Mouse (Mus musculus) CH12.LX (cell line): ENCODE results near the gene Ryk. TPM values are rescaled to one million over a fixed set of nuclear protein-coding genes. Genes with fewer than 3 reads are reported as not detected.
A peak's percentile ranks its signal among the peaks of the same experiment; 100 is the strongest.

Experiments used
- DNase-seq: peaks from one replicate; pipeline ENCODE4 v3.0.0-alpha.2; 2013; ENCODE audit errors: extremely low read depth
- H3K27ac ChIP-seq: 2 replicates; pipeline ENCODE4 v1.5.1; 2012; ENCODE audit warnings: low read depth, mild to moderate bottlenecking, control low read depth, moderate library complexity; ENCODE audit not compliant: insufficient read depth
- H3K27me3 ChIP-seq: replicated peaks from 2 replicates; pipeline ENCODE3; 2012; ENCODE audit warnings: inconsistent platforms
- H3K36me3 ChIP-seq, 2 experiments: replicated peaks in 1 of 2; 2 replicates each; pipeline versions ENCODE3 to v1.6.1; 2012; ENCODE audit warnings: inconsistent platforms in 1 of 2, low read length in 1 of 2, mild to moderate bottlenecking in 1 of 2, mixed read lengths in 1 of 2, moderate library complexity in 1 of 2; ENCODE audit not compliant: control insufficient read depth in 1 of 2, insufficient read depth in 1 of 2
- H3K4me1 ChIP-seq, 2 experiments: 2 replicates each; pipeline ENCODE4 v1.6.1; 2012; ENCODE audit warnings: inconsistent platforms in 1 of 2, moderate library complexity in 1 of 2; ENCODE audit not compliant: insufficient read depth in 2 of 2, control insufficient read depth in 1 of 2
- H3K4me2 ChIP-seq: 2 replicates; pipeline ENCODE4 v1.6.1; 2012; ENCODE audit warnings: low read depth, mild to moderate bottlenecking, control low read depth; ENCODE audit not compliant: poor library complexity, insufficient read depth, severe bottlenecking
- H3K4me3 ChIP-seq, 3 experiments: fragments of 150-350 bp in 1 of 3; sonication (generic) in 1 of 3; replicated peaks in 1 of 3; 2 replicates each; pipeline versions ENCODE3 to v1.5.1; 2011 to 2012; ENCODE audit warnings: low read depth in 2 of 3, low read length in 2 of 3, mild to moderate bottlenecking in 2 of 3, moderate library complexity in 2 of 3, control low read depth in 1 of 3, improper control_type of control experiment in 1 of 3, inconsistent platforms in 1 of 3, mixed read lengths in 1 of 3; ENCODE audit not compliant: poor library complexity in 1 of 3
- H3K79me2 ChIP-seq: replicated peaks from 2 replicates; pipeline ENCODE4 v1.6.1; 2012; ENCODE audit warnings: mild to moderate bottlenecking, moderate library complexity; ENCODE audit not compliant: control insufficient read depth, poor library complexity, insufficient read depth, severe bottlenecking; ENCODE audit errors: extremely low read depth
- H3K9ac ChIP-seq: 2 replicates; pipeline ENCODE4 v1.6.1; 2012; ENCODE audit warnings: low read depth, mild to moderate bottlenecking, control low read depth, moderate library complexity; ENCODE audit not compliant: insufficient read depth
- H3K9me3 ChIP-seq: replicated peaks from 2 replicates; pipeline ENCODE3; 2012; ENCODE audit warnings: low read length, inconsistent platforms, mixed read lengths
- CHD1 ChIP-seq: IDR thresholded peaks from 2 replicates; pipeline ENCODE4 v1.6.1; 2012; ENCODE audit warnings: low read depth, low read length, improper control_type of control experiment, inconsistent platforms
- CHD2 ChIP-seq: IDR thresholded peaks from 2 replicates; pipeline ENCODE4 v1.6.1; 2011; ENCODE audit warnings: low read length, improper control_type of control experiment
- CTCF ChIP-seq, 2 experiments: IDR thresholded peaks in 1 of 2; conservative IDR thresholded peaks in 1 of 2; 2 replicates each; pipeline ENCODE4 v1.5.1; 2011 to 2012; ENCODE audit warnings: low read depth in 2 of 2, low read length in 2 of 2, improper control_type of control experiment in 1 of 2, inconsistent platforms in 1 of 2, mild to moderate bottlenecking in 1 of 2, moderate library complexity in 1 of 2
- ELF1 ChIP-seq: IDR thresholded peaks from 2 replicates; pipeline ENCODE4 v1.6.1; 2014; ENCODE audit warnings: low read depth, mild to moderate bottlenecking, inconsistent platforms, low read length, improper control_type of control experiment
- GABPA ChIP-seq: IDR thresholded peaks from 2 replicates; pipeline ENCODE4 v1.6.1; 2012; ENCODE audit warnings: low read depth, low read length, improper control_type of control experiment, inconsistent platforms; ENCODE audit not compliant: insufficient replicate concordance
- IRF4 ChIP-seq: IDR thresholded peaks from 2 replicates; pipeline ENCODE4 v1.6.1; 2014; ENCODE audit warnings: low read depth, mild to moderate bottlenecking, inconsistent platforms, low read length, improper control_type of control experiment
- JUND ChIP-seq: conservative IDR thresholded peaks from 2 replicates; pipeline ENCODE4 v1.6.1; 2011; ENCODE audit warnings: low read depth, low read length, improper control_type of control experiment
- KAT2A ChIP-seq: IDR thresholded peaks from 2 replicates; pipeline ENCODE4 v1.6.1; 2012; ENCODE audit warnings: low read length, improper control_type of control experiment, inconsistent platforms; ENCODE audit not compliant: insufficient replicate concordance
- MAX ChIP-seq: IDR thresholded peaks from 2 replicates; pipeline ENCODE4 v1.6.1; 2011; ENCODE audit warnings: low read length, improper control_type of control experiment
- MAZ ChIP-seq: IDR thresholded peaks from 2 replicates; pipeline ENCODE4 v1.6.1; 2012; ENCODE audit warnings: low read depth, mild to moderate bottlenecking, inconsistent platforms, low read length, improper control_type of control experiment, moderate library complexity
- MEF2A ChIP-seq: IDR thresholded peaks from 2 replicates; pipeline ENCODE4 v1.6.1; 2014; ENCODE audit warnings: low read depth, mild to moderate bottlenecking, inconsistent platforms, low read length, improper control_type of control experiment, borderline replicate concordance
- NELFE ChIP-seq: IDR thresholded peaks from 2 replicates; pipeline ENCODE4 v1.6.1; 2011; ENCODE audit warnings: low read depth, low read length, improper control_type of control experiment
- PAX5 ChIP-seq: IDR thresholded peaks from 2 replicates; pipeline ENCODE4 v1.6.1; 2012; ENCODE audit warnings: low read length, inconsistent platforms, mixed read lengths
- RAD21 ChIP-seq: IDR thresholded peaks from 2 replicates; pipeline ENCODE4 v1.6.1; 2011; ENCODE audit warnings: low read depth, mild to moderate bottlenecking, low read length, improper control_type of control experiment, moderate library complexity
- USF1 ChIP-seq: IDR thresholded peaks from 2 replicates; pipeline ENCODE4 v1.6.1; 2014; ENCODE audit warnings: low read depth, mild to moderate bottlenecking, inconsistent platforms, low read length, improper control_type of control experiment
- USF2 ChIP-seq: conservative IDR thresholded peaks from 2 replicates; pipeline ENCODE4 v1.6.1; 2011; ENCODE audit warnings: low read depth, low read length, improper control_type of control experiment
- ZNF384 ChIP-seq: IDR thresholded peaks from 2 replicates; pipeline ENCODE4 v1.6.1; 2012; ENCODE audit warnings: low read depth, low read length, improper control_type of control experiment, inconsistent platforms
- dilution Hi-C: fragments of 300-500 bp; cut with MboI; formaldehyde crosslinking; loops from 2 replicates; pipeline ENCODE4 v1.14.3; 2020; ENCODE audit warnings: low sequenced_read_pairs; ENCODE audit not compliant: extremely low pct_unique_long_range_greater_than_20kb, extremely low pct_ligation_motif_present
- in situ Hi-C: fragments of 300-500 bp; cut with MboI; formaldehyde crosslinking; loops from 3 replicates; pipeline ENCODE4 v1.14.3; 2019; ENCODE audit warnings: low sequenced_read_pairs, low pct_ligation_motif_present, low pct_unique_long_range_greater_than_20kb, mixed read lengths
- polyA plus RNA-seq: library from polyadenylated mRNA; unstranded; fragments of >175 nt; gene quantifications from 2 replicates; pipeline ENCODE4 v1.2.1, GENCODE M21; 2012; ENCODE audit warnings: low read depth; ENCODE audit not compliant: insufficient read length
- total RNA-seq, 2 experiments: library from RNA; depleted of rRNA; stranded (reverse); fragments of 300-350 nt in 1 of 2; fragments of >200 nt in 1 of 2; gene quantifications; 2 replicates each; pipeline ENCODE4 v1.2.3; 2012 to 2014

The Ryk gene
- total and polyA plus RNA-seq, 3 experiments, result 12.8 to 27.2 (median 21.4) TPM

- Histone ChIP-seq H3K36me3 (no peaks in the 10 kb centered on the region), H3K9me3 (no peaks in the 10 kb centered on the region), H3K27me3 (peaks cover 16% of the 10 kb centered on the region), H3K4me1 (peaks cover 0 to 19% of the 10 kb centered on the region in 2 experiments; a peak in 2 of 4 replicates), H3K27ac (no peak overlapping the region), H3K9ac (no peak overlapping the region), H3K4me3 (no peak overlapping the region), H3K4me2 (no peak overlapping the region), H3K79me2 (no peaks in the 10 kb centered on the region)
- no peak for DNase-seq
- no peak for TF ChIP-seq KAT2A
- dilution Hi-C loops, result no loop called here
- in situ Hi-C loops, result no loop called here
Observed at GRCm38 (mm10) chr9:102831541-102831940, 3.2 kb upstream of the Ryk start.

GRCm38 (mm10) chr9:102834414-102834741, 339 bp upstream of the Ryk start:
- no peaks in the 10 kb centered on the region; the same call in 1 of the 2 replicates for H3K79me2 ChIP-seq
- H3K27ac ChIP-seq, result no peak overlapping the region
- TF ChIP-seq CTCF (conservative IDR thresholded peaks at IDR 0.05 in 1 of 2, IDR thresholded peaks at IDR 0.05 in 1 of 2; ENCODE audit: low read depth in 2 of 2, low read length in 2 of 2) (no peak), NELFE (no peak), MAX (no peak), MAZ (no peak), MEF2A (no peak), PAX5 (no peak), JUND (no peak), GABPA (no peak)
- H3K9ac ChIP-seq, result peak overlapping the region; percentile 62
- H3K4me1 ChIP-seq, result peaks cover 0 to 20% of the 10 kb centered on the region in 2 experiments; a peak in 2 of 4 replicates
- peak overlapping the region; percentile 20 to 79 (median 70) for H3K4me3 ChIP-seq
- in situ Hi-C loops (no loop called here), dilution Hi-C loops (no loop called here)
- H3K27me3 ChIP-seq, result peaks cover 8% of the 10 kb centered on the region
- H3K36me3 ChIP-seq, result no peaks in the 10 kb centered on the region
- H3K4me2 ChIP-seq, result peak overlapping the region; percentile 65; the same call in 1 of the 2 replicates
- no peaks in the 10 kb centered on the region for H3K9me3 ChIP-seq
- no peak for DNase-seq

- H3K4me3 ChIP-seq, result no peak overlapping the region
- no peak for DNase-seq
- peaks cover 0 to 20% of the 10 kb centered on the region in 2 experiments; a peak in 2 of 4 replicates for H3K4me1 ChIP-seq
Observed at GRCm38 (mm10) chr9:102836279-102836678, 1.6 kb downstream of the Ryk start.

More at GRCm38 (mm10) chr9:102836279-102836678, 1.6 kb downstream of the Ryk start:
- dilution Hi-C loops (no loop called here), in situ Hi-C loops (no loop called here)
- no peak overlapping the region for H3K4me2 ChIP-seq
- no peaks in the 10 kb centered on the region for H3K36me3 ChIP-seq
- H3K27me3 ChIP-seq, result peaks cover 6% of the 10 kb centered on the region
- H3K9me3 ChIP-seq, result no peaks in the 10 kb centered on the region
- TF ChIP-seq ELF1 (no peak), NELFE (no peak), USF2 (no peak), CHD2 (no peak), CHD1 (no peak), RAD21 (no peak), IRF4 (no peak), USF1 (no peak), ZNF384 (no peak), MEF2A (no peak)
- no peak overlapping the region for H3K9ac ChIP-seq
- H3K27ac ChIP-seq, result no peak overlapping the region
- no peaks in the 10 kb centered on the region; the same call in 1 of the 2 replicates for H3K79me2 ChIP-seq
